ENCODE assay signal across 18 mouse cellular contexts in the genomic region with DNA sequence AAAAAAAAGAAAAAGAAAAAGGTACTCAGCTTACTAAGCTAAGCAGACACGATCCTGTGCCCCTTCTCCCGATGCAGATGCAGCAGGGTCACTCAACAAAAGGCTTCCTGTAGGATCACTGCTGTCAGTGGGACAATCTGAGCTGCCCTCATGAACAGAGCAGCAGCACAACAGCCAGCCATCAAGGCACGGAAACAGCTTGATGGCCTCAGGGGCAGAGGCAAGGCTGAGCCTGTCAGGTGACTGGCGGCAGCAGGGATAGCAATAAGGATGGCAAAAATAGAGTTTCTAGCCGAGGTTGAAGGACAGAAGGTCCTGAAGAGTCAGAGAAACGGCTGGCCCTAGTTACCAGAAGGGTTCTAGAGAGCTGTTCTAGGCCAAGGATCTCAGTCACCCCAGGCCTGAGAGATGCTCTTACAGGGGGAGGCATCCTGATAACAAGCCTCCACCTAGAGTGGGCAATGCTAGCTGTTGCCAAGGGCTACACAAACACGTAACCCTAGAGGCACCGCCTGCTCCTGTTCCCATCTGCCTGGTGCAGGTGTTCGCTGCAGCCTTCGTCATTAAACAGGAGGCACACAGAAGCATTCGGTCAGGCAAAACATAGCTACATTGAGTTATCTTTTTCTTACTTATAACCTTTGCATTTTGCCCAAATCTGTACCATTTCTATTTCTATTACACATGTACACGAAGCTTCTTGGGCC. TPM values are rescaled to one million over a fixed set of nuclear protein-coding genes. Genes with fewer than 3 reads are reported as not detected.
DNase-seq lines count a peak whose midpoint lies in the region; ATAC-seq and TF ChIP-seq lines count a peak whose summit lies in the region.
"Had no signal": no experiment of that assay in that cellular context is flagged by ENCODE, and none has a peak within 500 bp of the region (broad histone marks: within the 10 kb centered on the region; RNA-seq: fewer than 3 reads in every experiment).

No protein-coding gene starts in this region.

- H3K27ac ChIP-seq in neural tube, embryonic 11.5 days (ENCODE audit: low read depth, low read length): no peak overlapping the region
- no peak overlapping the region for H3K27ac ChIP-seq in hindbrain, embryonic 12.5 days
- H3K27ac ChIP-seq in liver, postnatal 0 days (ENCODE audit: low read depth): no peak overlapping the region
- H3K27ac ChIP-seq: forebrain, embryonic 15.5 days; heart, adult 2 months; liver, embryonic 15.5 days; midbrain, embryonic 12.5 days had no signal

- TF ChIP-seq CTCF in liver, postnatal 0 days (IDR thresholded peaks at IDR 0.05; ENCODE audit: low read depth): no peak

- intact Hi-C loops in heart, postnatal 10 days (cut with DNase I): loop anchor here (5.0 to 10.0 kb wide), 5 partner anchors 130 to 800 kb away; no protein-coding TSS in a partner anchor

- no peak for TF ChIP-seq EP300 in liver, postnatal 0 days (IDR thresholded peaks at IDR 0.05; ENCODE audit: low read depth)

- DNase-seq in heart, adult 11 months: peak; percentile 80
- no peak for DNase-seq in heart, postnatal 10 days
- no peak for DNase-seq in neural tube, embryonic 11.5 days (ENCODE audit: low spot score)
- no peak for DNase-seq in neural tube, embryonic 10.5 days (ENCODE audit: extremely low spot score, low spot score)
- DNase-seq in adrenal gland, postnatal 4 days (ENCODE audit: low spot score in 2 of 2): no peak
- no peak for DNase-seq in lung, postnatal 36 days
- no peak for DNase-seq in liver, postnatal 0 days
- DNase-seq: cerebellum, adult 9-10 months; heart, adult 2 months; heart, postnatal 14 days; lung, postnatal 14 days; thymus, postnatal 14 days had no signal

- no peak overlapping the region for H3K9ac ChIP-seq in neural tube, embryonic 11.5 days (ENCODE audit: low read length)
- H3K9ac ChIP-seq in hindbrain, embryonic 12.5 days: no peak overlapping the region
- no peak overlapping the region for H3K9ac ChIP-seq in liver, postnatal 0 days (replicated peaks)
- H3K9ac ChIP-seq: forebrain, embryonic 15.5 days; liver, embryonic 15.5 days; midbrain, embryonic 12.5 days had no signal

- H3K4me3 ChIP-seq in neural tube, embryonic 11.5 days (ENCODE audit: low read depth, low read length): no peak overlapping the region
- no peak overlapping the region for H3K4me3 ChIP-seq in hindbrain, embryonic 12.5 days
- H3K4me3 ChIP-seq in liver, postnatal 0 days (ENCODE audit: low read depth, low read length): no peak overlapping the region
- H3K4me3 ChIP-seq: forebrain, embryonic 15.5 days; heart, adult 2 months; liver, embryonic 15.5 days; midbrain, embryonic 12.5 days; myocyte had no signal

- H3K9me3 ChIP-seq in neural tube, embryonic 11.5 days (ENCODE audit: control insufficient read depth, low read length): no peaks in the 10 kb centered on the region
- H3K9me3 ChIP-seq in hindbrain, embryonic 12.5 days (replicated peaks): no peaks in the 10 kb centered on the region
- no peaks in the 10 kb centered on the region for H3K9me3 ChIP-seq in liver, postnatal 0 days (ENCODE audit: low read length)
- H3K9me3 ChIP-seq: forebrain, embryonic 15.5 days; liver, embryonic 15.5 days; midbrain, embryonic 12.5 days had no signal

- H3K36me3 ChIP-seq in neural tube, embryonic 11.5 days (ENCODE audit: control insufficient read depth, insufficient read depth, low read length): peaks cover 7% of the 10 kb centered on the region
- H3K36me3 ChIP-seq in hindbrain, embryonic 12.5 days: peaks cover 29% of the 10 kb centered on the region
- H3K36me3 ChIP-seq in liver, postnatal 0 days (replicated peaks; ENCODE audit: insufficient read depth, low read length): no peaks in the 10 kb centered on the region; the same call in none of the 2 replicates

- no peaks in the 10 kb centered on the region for H3K4me1 ChIP-seq in neural tube, embryonic 11.5 days (ENCODE audit: control insufficient read depth, insufficient read depth, low read length)
- 0 out of 2 replicates have a peak, but pooled peaks cover 5% of the 10 kb centered on the region for H3K4me1 ChIP-seq in hindbrain, embryonic 12.5 days
- H3K4me1 ChIP-seq in liver, postnatal 0 days (ENCODE audit: insufficient read depth): no peaks in the 10 kb centered on the region
- H3K4me1 ChIP-seq: forebrain, embryonic 15.5 days; liver, embryonic 15.5 days; midbrain, embryonic 12.5 days had no signal

- H3K4me2 ChIP-seq in neural tube, embryonic 11.5 days (ENCODE audit: low read depth): no peak overlapping the region
- H3K4me2 ChIP-seq in hindbrain, embryonic 12.5 days (replicated peaks): no peak overlapping the region
- no peak overlapping the region for H3K4me2 ChIP-seq in liver, postnatal 0 days (ENCODE audit: low read depth, low read length)
- H3K4me2 ChIP-seq: forebrain, embryonic 15.5 days; liver, embryonic 15.5 days; midbrain, embryonic 12.5 days had no signal

- peak; percentile 37; the same call in 1 of the 2 replicates for ATAC-seq in neural tube, embryonic 11.5 days (ENCODE audit: insufficient read depth, low FRiP score, low TSS enrichment)
- peak; percentile 56; the same call in 1 of the 2 replicates for ATAC-seq in hindbrain, embryonic 12.5 days (ENCODE audit: low FRiP score)
- no peak for ATAC-seq in liver, postnatal 0 days
- ATAC-seq: forebrain, embryonic 15.5 days; intestine, postnatal 0 days had no signal

- WGBS in neural tube, embryonic 11.5 days: 60% methylated on average over 12 of the region's 12 CpGs
- WGBS in hindbrain, embryonic 12.5 days: 69% methylated on average over 12 of the region's 12 CpGs
- 72% methylated on average over 12 of the region's 12 CpGs for WGBS in liver, postnatal 0 days (ENCODE audit: insufficient replicate concordance)

- no peaks in the 10 kb centered on the region for H3K27me3 ChIP-seq in neural tube, embryonic 11.5 days (ENCODE audit: control insufficient read depth, insufficient read depth, low read length)
- no peaks in the 10 kb centered on the region for H3K27me3 ChIP-seq in hindbrain, embryonic 12.5 days
- H3K27me3 ChIP-seq in liver, postnatal 0 days (ENCODE audit: insufficient read depth, low read length): no peaks in the 10 kb centered on the region
- H3K27me3 ChIP-seq: forebrain, embryonic 15.5 days; liver, embryonic 15.5 days; midbrain, embryonic 12.5 days had no signal

RNA-seq across cellular contexts. Expression of a gene that starts 17.3 kb away (rescaled TPM):
- 10 to 100 TPM; 35.9 to 38.4 TPM for total RNA-seq in heart, postnatal 10 days (2021)
- 8.7 and 8.9 TPM in 2 replicates for polyA plus RNA-seq in neural tube, embryonic 11.5 days (2014; fragmentation: Nextera tagmentation; extraction: Ambion mirVana)
- 31.3 and 36.4 TPM in 2 replicates for polyA plus RNA-seq in hindbrain, embryonic 12.5 days (2016; fragmentation: Nextera tagmentation; extraction: Ambion mirVana)
- total RNA-seq in adrenal gland, postnatal 4 days (2021): 10 to 100 TPM; 22.9 to 26.5 TPM
- polyA plus RNA-seq in liver, postnatal 0 days (2015; fragmentation: Nextera tagmentation; extraction: Ambion mirVana): 10.2 and 10.7 TPM in 2 replicates
